Mouse (Mus musculus) small intestine, adult 2 months (tissue): ENCODE data around the gene Vps13d.

ENCODE experiments used
- CTCF ChIP-seq: fragments of 200-500 bp; IDR thresholded peaks from 2 replicates; pipeline ENCODE4 v1.5.1; 2012; ENCODE audit warnings: low read depth, mild to moderate bottlenecking, control low read depth, inconsistent platforms, low read length, moderate library complexity, mixed read lengths; ENCODE audit not compliant: insufficient replicate concordance, insufficient read length; ENCODE audit errors: extremely low read depth
- POLR2A ChIP-seq: fragments of 200-500 bp; IDR thresholded peaks from 2 replicates; pipeline ENCODE4 v1.6.1; 2012; ENCODE audit warnings: low read depth, mild to moderate bottlenecking, control low read depth, inconsistent platforms, low read length, moderate library complexity

DNA sequence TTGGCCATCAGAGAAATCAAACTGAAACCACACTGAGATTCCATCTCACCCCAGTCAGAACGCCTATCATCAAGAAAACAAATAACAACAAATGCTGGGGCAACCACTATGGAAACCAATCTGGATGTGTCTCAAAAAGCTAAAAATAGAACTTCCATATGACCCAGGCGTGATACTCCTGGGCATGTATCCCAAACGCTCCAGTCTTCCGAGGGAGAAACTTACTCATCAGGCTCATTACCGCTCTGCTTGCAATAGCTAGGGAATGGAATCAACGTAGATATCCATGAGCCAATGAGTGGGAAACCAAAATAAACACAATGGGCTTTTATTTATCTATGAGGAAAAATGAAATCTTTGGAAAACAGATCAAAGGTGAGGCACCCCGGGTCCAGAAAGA lies 242.9 kb downstream of the Vps13d start:
- TF ChIP-seq POLR2A (no peak), CTCF (no peak)
